Mouse (Mus musculus) forebrain, embryonic 12.5 days (tissue): ENCODE results near the gene Brdt. TPM values are rescaled to one million over a fixed set of nuclear protein-coding genes. Genes with fewer than 3 reads are reported as not detected.
A peak's percentile ranks its signal among the peaks of the same experiment; 100 is the strongest.

Experiments
- ATAC-seq: fragments of 200-750 bp; cut with Nextera tagmentation; 2 replicates; pipeline ENCODE4 v1.8.0; 2017; ENCODE audit warnings: moderate TSS enrichment; ENCODE audit not compliant: low FRiP score
- H3K27ac ChIP-seq: fragments of 300-500 bp; sonication (generic); 2 replicates; pipeline ENCODE4 v1.5.1; 2016; ENCODE audit warnings: mild to moderate bottlenecking
- H3K27me3 ChIP-seq: fragments of 300-500 bp; sonication (generic); 2 replicates; pipeline ENCODE4 v1.6.1; 2016; ENCODE audit warnings: mild to moderate bottlenecking
- H3K36me3 ChIP-seq: fragments of 300-500 bp; sonication (generic); replicated peaks from 2 replicates; pipeline ENCODE4 v1.6.1; 2016; ENCODE audit warnings: mild to moderate bottlenecking
- H3K4me1 ChIP-seq: fragments of 300-500 bp; sonication (generic); 2 replicates; pipeline ENCODE4 v1.6.1; 2016
- H3K4me2 ChIP-seq: fragments of 300-500 bp; sonication (generic); 2 replicates; pipeline ENCODE4 v1.6.1; 2016; ENCODE audit warnings: mild to moderate bottlenecking, moderate library complexity
- H3K4me3 ChIP-seq: fragments of 300-500 bp; sonication (generic); replicated peaks from 2 replicates; pipeline ENCODE4 v1.5.1; 2016; ENCODE audit warnings: mild to moderate bottlenecking
- H3K9ac ChIP-seq: fragments of 300-500 bp; sonication (generic); 2 replicates; pipeline ENCODE4 v1.6.1; 2016; ENCODE audit warnings: mild to moderate bottlenecking
- H3K9me3 ChIP-seq: fragments of 300-500 bp; sonication (generic); 2 replicates; pipeline ENCODE4 v1.6.1; 2016
- WGBS: fragments of 180-500 bp; shearing (Covaris S2); methylation state at CpG from one replicate; pipeline ENCODE4 v1.1.7; 2016; 5-methylcytosine and 5-hydroxymethylcytosine counted together
- polyA plus RNA-seq: library from polyadenylated mRNA; unstranded; fragments of >200 nt; fragmentation: Nextera tagmentation; extraction: Ambion mirVana; gene quantifications from 2 replicates; pipeline ENCODE4 v1.2.1, GENCODE M21; 2016

Gene Brdt
- polyA plus RNA-seq, 1 experiment from 2014 or later: 1.4 TPM

GRCm38 (mm10) chr5:107403011-107403946 is 72.3 kb downstream of the Brdt start:
- no peaks in the 10 kb centered on the region; the same call in 1 of the 2 replicates for H3K9me3 ChIP-seq
- H3K9ac ChIP-seq: peak overlapping the region; percentile 67
- peak; percentile 81; the same call in 1 of the 2 replicates for ATAC-seq
- no peak overlapping the region for H3K27ac ChIP-seq
- H3K4me1 ChIP-seq: peaks cover 13% of the 10 kb centered on the region
- WGBS: under 1% methylated on average over 71 of the region's 80 CpGs
- peak overlapping the region; percentile 61 for H3K4me3 ChIP-seq
- H3K36me3 ChIP-seq: no peaks in the 10 kb centered on the region
- H3K27me3 ChIP-seq: peaks cover 30% of the 10 kb centered on the region
- H3K4me2 ChIP-seq: peak overlapping the region; percentile 98

- H3K4me2 ChIP-seq: peak overlapping the region; percentile 98
- H3K36me3 ChIP-seq: no peaks in the 10 kb centered on the region
- WGBS: 25% methylated on average over 12 of the region's 12 CpGs
- peak overlapping the region; percentile 61 for H3K4me3 ChIP-seq
- peaks cover 13% of the 10 kb centered on the region for H3K4me1 ChIP-seq
- peak overlapping the region; percentile 67 for H3K9ac ChIP-seq
- H3K27ac ChIP-seq: no peak overlapping the region
- ATAC-seq: no peak; the same call in 1 of the 2 replicates
- peaks cover 30% of the 10 kb centered on the region for H3K27me3 ChIP-seq
- H3K9me3 ChIP-seq: no peaks in the 10 kb centered on the region
These were observed 73.2 kb downstream of the Brdt start for GRCm38 (mm10) chr5:107403947-107404684.

- Histone ChIP-seq H3K36me3 (no peaks in the 10 kb centered on the region), H3K4me3 (no peak overlapping the region), H3K27me3 (peaks cover 30% of the 10 kb centered on the region), H3K4me2 (no peak overlapping the region), H3K9ac (no peak overlapping the region), H3K4me1 (peaks cover 13% of the 10 kb centered on the region), H3K9me3 (no peaks in the 10 kb centered on the region), H3K27ac (no peak overlapping the region)
- 84% methylated on average over 4 of the region's 4 CpGs for WGBS
- ATAC-seq: no peak
These were observed 74.4 kb downstream of the Brdt start for GRCm38 (mm10) chr5:107405361-107405760.

GRCm38 (mm10) chr5:107410305-107410704 is 79.3 kb downstream of the Brdt start:
- Histone ChIP-seq H3K9me3 (no peaks in the 10 kb centered on the region), H3K36me3 (no peaks in the 10 kb centered on the region), H3K9ac (no peak overlapping the region), H3K4me1 (no peaks in the 10 kb centered on the region), H3K27me3 (peaks cover 3% of the 10 kb centered on the region), H3K27ac (no peak overlapping the region), H3K4me2 (no peak overlapping the region), H3K4me3 (no peak overlapping the region)
- ATAC-seq: no peak
- 87% methylated on average over 1 of the region's 1 CpGs for WGBS

GRCm38 (mm10) chr5:107411326-107411725 is 80.4 kb downstream of the Brdt start:
- H3K27ac ChIP-seq: no peak overlapping the region
- no peak for ATAC-seq
- no peaks in the 10 kb centered on the region for H3K27me3 ChIP-seq
- H3K36me3 ChIP-seq: no peaks in the 10 kb centered on the region
- no peak overlapping the region for H3K9ac ChIP-seq
- H3K4me3 ChIP-seq: no peak overlapping the region
- H3K4me2 ChIP-seq: no peak overlapping the region
- H3K4me1 ChIP-seq: no peaks in the 10 kb centered on the region
- H3K9me3 ChIP-seq: no peaks in the 10 kb centered on the region
- 60% methylated on average over 4 of the region's 4 CpGs for WGBS

GRCm38 (mm10) chr5:107412285-107412684 is 81.3 kb downstream of the Brdt start:
- Histone ChIP-seq H3K27ac (no peak overlapping the region), H3K4me3 (no peak overlapping the region), H3K4me1 (no peaks in the 10 kb centered on the region), H3K36me3 (no peaks in the 10 kb centered on the region), H3K4me2 (no peak overlapping the region), H3K9me3 (no peaks in the 10 kb centered on the region), H3K27me3 (no peaks in the 10 kb centered on the region), H3K9ac (no peak overlapping the region)
- 93% methylated on average over 2 of the region's 2 CpGs for WGBS
- ATAC-seq: no peak

- Histone ChIP-seq H3K9me3 (no peaks in the 10 kb centered on the region), H3K27me3 (no peaks in the 10 kb centered on the region), H3K9ac (no peak overlapping the region), H3K27ac (no peak overlapping the region), H3K36me3 (no peaks in the 10 kb centered on the region), H3K4me3 (no peak overlapping the region), H3K4me2 (no peak overlapping the region), H3K4me1 (no peaks in the 10 kb centered on the region)
- ATAC-seq: no peak
- 81% methylated on average over 2 of the region's 2 CpGs for WGBS
These were observed 84.1 kb downstream of the Brdt start for GRCm38 (mm10) chr5:107415098-107415497.

GRCm38 (mm10) chr5:107421676-107422075 is 90.7 kb downstream of the Brdt start:
- Histone ChIP-seq H3K4me2 (no peak overlapping the region), H3K9me3 (no peaks in the 10 kb centered on the region), H3K27me3 (no peaks in the 10 kb centered on the region), H3K36me3 (no peaks in the 10 kb centered on the region), H3K4me3 (no peak overlapping the region), H3K27ac (no peak overlapping the region), H3K4me1 (no peaks in the 10 kb centered on the region), H3K9ac (no peak overlapping the region)
- ATAC-seq: no peak
- 64% methylated on average over 1 of the region's 1 CpGs for WGBS

GRCm38 (mm10) chr5:107431249-107431648 is 100.3 kb downstream of the Brdt start, which contains the start of gene Lpcat2b:
TSS of gene Lpcat2b (plus strand) at chr5:107431549.
- Histone ChIP-seq H3K9me3 (no peaks in the 10 kb centered on the region), H3K4me1 (no peaks in the 10 kb centered on the region), H3K36me3 (no peaks in the 10 kb centered on the region), H3K4me2 (no peak within 1 kb of the TSS), H3K4me3 (no peak within 1 kb of the TSS), H3K9ac (no peak within 1 kb of the TSS), H3K27me3 (0 out of 2 replicates have a peak, but pooled peaks cover 8% of the 10 kb centered on the region), H3K27ac (no peak within 1 kb of the TSS)
- ATAC-seq: no peak
- 81% methylated on average over 3 of the region's 3 CpGs for WGBS

- whole genome bisulfite sequencing: 85% methylated on average over 5 of the region's 5 CpGs
These were observed 103.0 kb downstream of the Brdt start for GRCm38 (mm10) chr5:107434001-107434400.

GRCm38 (mm10) chr5:107436185-107436584 is 105.2 kb downstream of the Brdt start:
- H3K4me1 ChIP-seq: peaks cover 7% of the 10 kb centered on the region
- ATAC-seq: no peak
- no peak overlapping the region for H3K4me3 ChIP-seq
- H3K4me2 ChIP-seq: no peak overlapping the region
- H3K9me3 ChIP-seq: no peaks in the 10 kb centered on the region
- 88% methylated on average over 6 of the region's 6 CpGs for WGBS
- H3K27ac ChIP-seq: no peak overlapping the region
- H3K27me3 ChIP-seq: no peaks in the 10 kb centered on the region
- H3K36me3 ChIP-seq: no peaks in the 10 kb centered on the region
- H3K9ac ChIP-seq: no peak overlapping the region

More at GRCm38 (mm10) chr5:107434001-107434400, 103.0 kb downstream of the Brdt start:
- H3K9ac ChIP-seq: no peak overlapping the region
- no peak overlapping the region for H3K4me2 ChIP-seq
- ATAC-seq: no peak
- no peaks in the 10 kb centered on the region for H3K9me3 ChIP-seq
- H3K4me3 ChIP-seq: no peak overlapping the region
- no peaks in the 10 kb centered on the region for H3K36me3 ChIP-seq
- 0 out of 2 replicates have a peak, but pooled peaks cover 3% of the 10 kb centered on the region for H3K27me3 ChIP-seq
- no peak overlapping the region for H3K27ac ChIP-seq
- H3K4me1 ChIP-seq: peaks cover 7% of the 10 kb centered on the region
